Comparison of ENCODE assay signal across 14 mouse cellular contexts in the genomic region with DNA sequence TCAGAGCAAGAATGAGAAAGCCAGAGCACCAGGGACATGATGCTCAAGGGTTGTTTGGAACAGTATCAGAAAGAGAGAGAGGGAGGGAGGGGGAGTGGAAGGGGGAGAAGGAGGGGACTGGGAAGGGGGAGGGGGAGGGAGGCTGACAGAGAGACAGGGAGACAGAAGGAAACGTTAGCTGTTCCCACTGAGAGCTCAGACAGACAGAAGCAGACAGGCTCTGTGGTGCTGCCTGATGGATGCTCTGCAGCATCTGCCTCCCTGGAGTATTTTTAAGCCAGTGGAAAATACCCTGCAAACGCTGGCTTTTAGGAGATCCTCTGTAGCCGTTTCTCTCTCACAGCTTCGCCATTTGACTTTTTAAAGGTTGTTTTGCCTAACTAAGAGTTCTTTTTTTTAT. TPM values are rescaled to one million over a fixed set of nuclear protein-coding genes. Genes with fewer than 3 reads are reported as not detected.
A peak's percentile ranks its signal among the peaks of the same experiment; 100 is the strongest.
DNase-seq lines count a peak whose midpoint lies in the region; ATAC-seq and TF ChIP-seq lines count a peak whose summit lies in the region.
"Had no signal": no experiment of that assay in that cellular context is flagged by ENCODE, and none has a peak within 500 bp of the region (broad histone marks: within the 10 kb centered on the region; RNA-seq: fewer than 3 reads in every experiment).

No protein-coding gene starts in this region.

- no peak for TF ChIP-seq CTCF in left cerebral cortex, adult 2 months (IDR thresholded peaks at IDR 0.05)

- DNase-seq in heart, postnatal 4 days, result peak; percentile 12
- DNase-seq in heart, embryonic 10.5 days (ENCODE audit: low spot score), result no peak
- DNase-seq in midbrain, embryonic 10.5 days (ENCODE audit: low spot score), result no peak
- DNase-seq in left cerebral cortex, adult 2 months (ENCODE audit: extremely low spot score in 1 of 2, low spot score in 2 of 2), result peak; percentile 19 to 24
- DNase-seq in cerebellum, postnatal 36 days, result no peak
- DNase-seq in urinary bladder, postnatal 10 days (ENCODE audit: low spot score), result no peak
- DNase-seq: adrenal gland, postnatal 36 days; cerebellum, postnatal 25 days had no signal

- peaks cover 20% of the 10 kb centered on the region for H3K4me1 ChIP-seq in heart, embryonic 10.5 days
- H3K4me1 ChIP-seq in midbrain, embryonic 16.5 days (ENCODE audit: control insufficient read depth, insufficient read depth, low read length), result no peaks in the 10 kb centered on the region
- H3K4me1 ChIP-seq in midbrain, embryonic 10.5 days, result peaks cover 4% of the 10 kb centered on the region; the same call in 1 of the 2 replicates
- H3K4me1 ChIP-seq in stomach, embryonic 14.5 days (ENCODE audit: control insufficient read depth, insufficient read depth, low read length), result peaks cover 7% of the 10 kb centered on the region

- intact Hi-C loops in left cerebral cortex, adult 2 months (cut with DNase I), result loop anchor here (2.0 kb wide), 1 partner anchor 33 kb away; a partner anchor contains a TSS

- no peaks in the 10 kb centered on the region for H3K27me3 ChIP-seq in heart, embryonic 10.5 days (ENCODE audit: insufficient read depth, poor library complexity, severe bottlenecking)
- H3K27me3 ChIP-seq in midbrain, embryonic 16.5 days (ENCODE audit: control insufficient read depth, insufficient read depth, low read depth, low read length), result no peaks in the 10 kb centered on the region
- H3K27me3 ChIP-seq in midbrain, embryonic 10.5 days (ENCODE audit: low read depth, poor library complexity, severe bottlenecking), result no peaks in the 10 kb centered on the region
- no peaks in the 10 kb centered on the region for H3K27me3 ChIP-seq in stomach, embryonic 14.5 days (ENCODE audit: control insufficient read depth, insufficient read depth, low read length)
- H3K27me3 ChIP-seq: limb, embryonic 13.5 days had no signal

- ATAC-seq in midbrain, embryonic 16.5 days, result no peak
- no peak for ATAC-seq in stomach, embryonic 14.5 days (ENCODE audit: insufficient number of reproducible peaks, insufficient read depth, low FRiP score, low read depth)
- ATAC-seq: inflammation-experienced regulatory T-cells, adult 6 months had no signal

- peaks cover 7% of the 10 kb centered on the region for H3K36me3 ChIP-seq in heart, embryonic 10.5 days
- peaks cover 16% of the 10 kb centered on the region for H3K36me3 ChIP-seq in midbrain, embryonic 16.5 days (ENCODE audit: control insufficient read depth, insufficient read depth, low read length)
- no peaks in the 10 kb centered on the region for H3K36me3 ChIP-seq in midbrain, embryonic 10.5 days
- no peaks in the 10 kb centered on the region for H3K36me3 ChIP-seq in stomach, embryonic 14.5 days (ENCODE audit: control insufficient read depth, insufficient read depth, low read length)

- no peak overlapping the region for H3K27ac ChIP-seq in heart, embryonic 10.5 days
- H3K27ac ChIP-seq in midbrain, embryonic 16.5 days (ENCODE audit: low read length), result no peak overlapping the region
- no peak overlapping the region for H3K27ac ChIP-seq in midbrain, embryonic 10.5 days (replicated peaks)
- H3K27ac ChIP-seq in left cerebral cortex, adult 2 months, result peak overlapping the region; percentile 85
- peak overlapping the region; percentile 61; the same call in 1 of the 2 replicates for H3K27ac ChIP-seq in stomach, embryonic 14.5 days (ENCODE audit: low read length)
- H3K27ac ChIP-seq: limb, embryonic 13.5 days had no signal

- H3K4me3 ChIP-seq in heart, embryonic 10.5 days, result no peak overlapping the region
- no peak overlapping the region for H3K4me3 ChIP-seq in midbrain, embryonic 16.5 days (ENCODE audit: low read depth, low read length)
- H3K4me3 ChIP-seq in midbrain, embryonic 10.5 days, result no peak overlapping the region
- no peak overlapping the region for H3K4me3 ChIP-seq in left cerebral cortex, adult 2 months
- H3K4me3 ChIP-seq in stomach, embryonic 14.5 days (ENCODE audit: low read depth, low read length), result no peak overlapping the region
- H3K4me3 ChIP-seq: limb, embryonic 13.5 days had no signal

- H3K4me2 ChIP-seq in midbrain, embryonic 16.5 days (ENCODE audit: low read length), result no peak overlapping the region
- no peak overlapping the region for H3K4me2 ChIP-seq in stomach, embryonic 14.5 days (replicated peaks; ENCODE audit: low read depth, low read length)
- H3K4me2 ChIP-seq: limb, embryonic 13.5 days had no signal

- H3K9ac ChIP-seq in midbrain, embryonic 16.5 days (ENCODE audit: low read depth, low read length), result peak overlapping the region; percentile 6; the same call in 1 of the 2 replicates
- no peak overlapping the region for H3K9ac ChIP-seq in stomach, embryonic 14.5 days (replicated peaks; ENCODE audit: low read depth, low read length)
- H3K9ac ChIP-seq: limb, embryonic 13.5 days had no signal

- H3K9me3 ChIP-seq in heart, embryonic 10.5 days, result no peaks in the 10 kb centered on the region
- no peaks in the 10 kb centered on the region for H3K9me3 ChIP-seq in midbrain, embryonic 16.5 days (replicated peaks; ENCODE audit: control insufficient read depth, low read length, poor library complexity, severe bottlenecking)
- H3K9me3 ChIP-seq in midbrain, embryonic 10.5 days (replicated peaks), result no peaks in the 10 kb centered on the region
- no peaks in the 10 kb centered on the region for H3K9me3 ChIP-seq in stomach, embryonic 14.5 days (ENCODE audit: control insufficient read depth, low read depth, low read length)
- H3K9me3 ChIP-seq: G1E; limb, embryonic 13.5 days had no signal

- 33% methylated on average over 4 of the region's 4 CpGs for WGBS in heart, embryonic 10.5 days
- WGBS in midbrain, embryonic 16.5 days, result 41% methylated on average over 4 of the region's 4 CpGs
- WGBS in midbrain, embryonic 10.5 days, result 44% methylated on average over 4 of the region's 4 CpGs
- 39% methylated on average over 4 of the region's 4 CpGs for WGBS in stomach, embryonic 14.5 days

RNA-seq across cellular contexts. Expression of a gene that starts 4.0 kb away (rescaled TPM):
- 10 to 100 TPM; 10.4 to 13.7 TPM for total RNA-seq in heart, postnatal 4 days (2021)
- polyA plus RNA-seq in heart, embryonic 10.5 days (2016; fragmentation: Nextera tagmentation; extraction: Ambion mirVana), result 1.7 and 7.0 TPM in 2 replicates
- polyA plus RNA-seq in midbrain, embryonic 16.5 days (2015; fragmentation: Nextera tagmentation; extraction: Ambion mirVana), result 1.7 and 2.0 TPM in 2 replicates
- polyA plus RNA-seq in midbrain, embryonic 10.5 days (2016; fragmentation: Nextera tagmentation; extraction: Ambion mirVana), result 0.49 and 1.9 TPM in 2 replicates
- not detected for total RNA-seq in left cerebral cortex, adult 2 months (2021)
- polyA plus RNA-seq in stomach, embryonic 14.5 days (2014; fragmentation: Nextera tagmentation; extraction: Ambion mirVana), result 1,372 and 1,469 TPM in 2 replicates
- total RNA-seq: monocyte, adult 5-6 weeks had no signal
- polyA plus RNA-seq: G1E had no signal

RNA-seq across cellular contexts. Expression of a gene that starts 32.5 kb away (rescaled TPM):
- 10 to 100 TPM; 16.0 to 18.4 TPM for total RNA-seq in heart, postnatal 4 days (2021)
- 23.3 and 23.5 TPM in 2 replicates for polyA plus RNA-seq in heart, embryonic 10.5 days (2016; fragmentation: Nextera tagmentation; extraction: Ambion mirVana)
- polyA plus RNA-seq in midbrain, embryonic 16.5 days (2015; fragmentation: Nextera tagmentation; extraction: Ambion mirVana), result 71.5 and 76.9 TPM in 2 replicates
- polyA plus RNA-seq in midbrain, embryonic 10.5 days (2016; fragmentation: Nextera tagmentation; extraction: Ambion mirVana), result 17.8 and 18.3 TPM in 2 replicates
- 10 to 100 TPM; 30.2 to 30.6 TPM for total RNA-seq in left cerebral cortex, adult 2 months (2021)
- 28.0 and 28.3 TPM in 2 replicates for polyA plus RNA-seq in stomach, embryonic 14.5 days (2014; fragmentation: Nextera tagmentation; extraction: Ambion mirVana)

RNA-seq across cellular contexts. Expression of a gene that starts 33.2 kb away (rescaled TPM):
- total RNA-seq in heart, postnatal 4 days (2021), result 10 to 100 TPM; 24.4 to 25.6 TPM
- 56.5 and 59.1 TPM in 2 replicates for polyA plus RNA-seq in heart, embryonic 10.5 days (2016; fragmentation: Nextera tagmentation; extraction: Ambion mirVana)
- polyA plus RNA-seq in midbrain, embryonic 16.5 days (2015; fragmentation: Nextera tagmentation; extraction: Ambion mirVana), result 64.8 and 72.5 TPM in 2 replicates
- 60.3 and 61.7 TPM in 2 replicates for polyA plus RNA-seq in midbrain, embryonic 10.5 days (2016; fragmentation: Nextera tagmentation; extraction: Ambion mirVana)
- 10 to 100 TPM; 25.2 to 31.0 TPM for total RNA-seq in left cerebral cortex, adult 2 months (2021)
- polyA plus RNA-seq in stomach, embryonic 14.5 days (2014; fragmentation: Nextera tagmentation; extraction: Ambion mirVana), result 81.3 and 95.0 TPM in 2 replicates

Comparison
In these comparisons a context has a peak if more than half of its experiments do, and no peak if none do; other contexts are left out.
1. DNase-seq: peak in heart, postnatal 4 days (single experiment) and left cerebral cortex, adult 2 months (2 of 2); none in heart, embryonic 10.5 days (single experiment), midbrain, embryonic 10.5 days (single experiment), cerebellum, postnatal 36 days (0 of 2) and urinary bladder, postnatal 10 days (single experiment).
2. H3K27ac ChIP-seq: peak in left cerebral cortex, adult 2 months (single experiment) and stomach, embryonic 14.5 days (single experiment); none in heart, embryonic 10.5 days (single experiment), midbrain, embryonic 16.5 days (single experiment) and midbrain, embryonic 10.5 days (single experiment).
3. RNA of a gene that starts 4.0 kb away (polyA plus RNA-seq): 1,372 to 1,469 TPM in stomach, embryonic 14.5 days; 1.7 to 7.0 TPM in heart, embryonic 10.5 days, 1.7 to 2.0 TPM in midbrain, embryonic 16.5 days and 0.49 to 1.9 TPM in midbrain, embryonic 10.5 days; every median in the first group is over 100 times any median in the second.